Mouse (Mus musculus): ENCODE results near the gene H6pd. TPM values are rescaled to one million over a fixed set of nuclear protein-coding genes. Genes with fewer than 3 reads are reported as not detected.

The H6pd gene
- polyA plus RNA-seq, 1 experiment from 2014 or later, result 2.5 TPM

DNA sequence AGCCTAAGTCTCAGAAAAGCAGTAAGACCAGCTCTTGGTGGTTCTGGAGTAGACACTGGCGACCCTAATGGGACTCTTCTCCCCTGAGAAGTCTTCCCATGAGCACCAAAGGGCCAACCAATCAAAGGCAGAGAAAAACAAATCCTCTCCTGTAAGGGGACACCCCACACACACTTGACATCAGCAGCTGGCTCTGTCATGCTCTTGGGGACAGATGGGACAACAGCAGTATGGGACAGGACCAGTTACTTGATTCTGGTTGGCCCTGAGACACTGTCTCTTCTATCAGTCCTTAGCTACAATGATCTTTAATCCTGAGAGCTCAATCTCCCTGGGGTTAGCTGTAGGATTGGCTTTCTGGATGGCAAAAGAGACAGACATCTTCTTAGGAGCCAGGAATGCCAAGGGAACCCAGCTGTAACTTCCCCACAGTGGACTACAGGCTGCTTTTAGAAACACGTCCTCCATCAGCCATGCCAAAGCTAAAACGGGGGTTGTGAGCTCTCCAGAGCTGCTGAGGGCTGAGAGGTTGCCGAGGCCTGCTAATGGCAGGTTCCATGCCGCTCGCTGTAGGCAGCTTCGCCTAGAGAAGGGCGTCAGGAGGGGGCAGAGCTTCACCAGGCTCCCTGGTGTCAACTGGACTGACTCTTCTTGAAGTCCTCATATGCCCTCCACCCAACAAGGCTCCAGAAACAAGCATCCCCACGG is 76.6 kb downstream of the H6pd start:
- DNase-seq (ENCODE audit: low spot score) (no peak), ATAC-seq (replicated peaks; ENCODE audit: low FRiP score) (no peak)
- Histone ChIP-seq H3K4me2 (ENCODE audit: low read depth, low read length, severe bottlenecking) (no peak overlapping the region), H3K27ac (ENCODE audit: low read depth, low read length) (no peak overlapping the region), H3K4me1 (replicated peaks; ENCODE audit: control insufficient read depth, insufficient read depth, low read length) (no peaks in the 10 kb centered on the region), H3K4me3 (ENCODE audit: low read depth, low read length) (no peak overlapping the region), H3K27me3 (ENCODE audit: control insufficient read depth, insufficient read depth, low read length) (no peaks in the 10 kb centered on the region), H3K9me3 (ENCODE audit: control insufficient read depth, low read length) (no peaks in the 10 kb centered on the region), H3K9ac (ENCODE audit: low read length) (no peak overlapping the region), H3K36me3 (ENCODE audit: control insufficient read depth, insufficient read depth, low read length) (no peaks in the 10 kb centered on the region)
- WGBS, result 89% methylated on average over 9 of the region's 9 CpGs

DNA sequence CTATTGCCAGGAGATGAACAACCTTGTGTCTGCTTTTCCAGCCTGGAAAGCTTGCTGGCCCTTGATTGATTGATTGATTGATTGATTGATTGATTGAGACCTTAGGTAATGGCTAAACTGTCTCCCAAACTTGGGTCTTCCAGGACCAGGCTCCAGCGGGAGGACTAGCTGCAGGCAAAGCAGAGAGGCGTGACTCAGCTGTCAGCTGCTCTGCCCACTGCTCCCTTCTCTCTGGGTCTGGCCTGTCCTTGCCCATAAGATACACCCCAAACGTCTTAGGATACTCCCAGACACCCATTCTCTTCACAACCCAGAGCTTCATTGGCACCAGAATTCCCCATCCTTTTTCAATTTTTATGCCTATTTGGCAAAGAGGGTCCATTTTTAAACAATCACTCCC is 78.1 kb downstream of the H6pd start:
- Histone ChIP-seq H3K9me3 (ENCODE audit: control insufficient read depth, low read length) (no peaks in the 10 kb centered on the region), H3K27ac (ENCODE audit: low read depth, low read length) (no peak overlapping the region), H3K4me3 (ENCODE audit: low read depth, low read length) (no peak overlapping the region), H3K36me3 (ENCODE audit: control insufficient read depth, insufficient read depth, low read length) (no peaks in the 10 kb centered on the region), H3K9ac (ENCODE audit: low read length) (no peak overlapping the region), H3K4me2 (ENCODE audit: low read depth, low read length, severe bottlenecking) (no peak overlapping the region), H3K4me1 (replicated peaks; ENCODE audit: control insufficient read depth, insufficient read depth, low read length) (no peaks in the 10 kb centered on the region), H3K27me3 (ENCODE audit: control insufficient read depth, insufficient read depth, low read length) (no peaks in the 10 kb centered on the region)
- 70% methylated on average over 3 of the region's 3 CpGs for WGBS
- DNase-seq (ENCODE audit: low spot score), result no peak
- ATAC-seq (replicated peaks; ENCODE audit: low FRiP score), result no peak

Other genes starting within 250 kb of the H6pd start
- gene Slc25a33, start 234.7 kb downstream of the H6pd start, polyA plus RNA-seq (2014; fragmentation: Nextera tagmentation; extraction: Ambion mirVana), result 12.0 and 12.2 TPM in 2 replicates
- gene Spsb1, start 54.0 kb downstream of the H6pd start, polyA plus RNA-seq (2014; fragmentation: Nextera tagmentation; extraction: Ambion mirVana), result 7.5 and 7.8 TPM in 2 replicates
- 0.21 and 0.24 TPM in 2 replicates for gene Gpr157, start 78.3 kb upstream of the H6pd start, polyA plus RNA-seq (2014; fragmentation: Nextera tagmentation; extraction: Ambion mirVana)
- gene Slc2a5, start 110.3 kb upstream of the H6pd start, polyA plus RNA-seq (2014; fragmentation: Nextera tagmentation; extraction: Ambion mirVana), result 1.1 and 1.8 TPM in 2 replicates
- gene Slc2a7, start 139.9 kb upstream of the H6pd start, polyA plus RNA-seq (2014; fragmentation: Nextera tagmentation; extraction: Ambion mirVana), result not detected in 2 replicates
- not detected in 2 replicates for gene Car6, start 192.3 kb upstream of the H6pd start, polyA plus RNA-seq (2014; fragmentation: Nextera tagmentation; extraction: Ambion mirVana)
- gene Eno1, start 227.7 kb upstream of the H6pd start, polyA plus RNA-seq (2014; fragmentation: Nextera tagmentation; extraction: Ambion mirVana), result 1,858 and 1,977 TPM in 2 replicates